Mouse (Mus musculus): ENCODE results near the gene Kcnd2. TPM values are rescaled to one million over a fixed set of nuclear protein-coding genes. Genes with fewer than 3 reads are reported as not detected.
"Not testable (repeated sequence)": the region's sequence is repeated elsewhere in the genome, so short reads cannot be mapped to it uniquely, and the experiment has no call there.

Kcnd2 gene
- polyA plus RNA-seq, 2 experiments: 2.8 to 5.4 TPM

DNA sequence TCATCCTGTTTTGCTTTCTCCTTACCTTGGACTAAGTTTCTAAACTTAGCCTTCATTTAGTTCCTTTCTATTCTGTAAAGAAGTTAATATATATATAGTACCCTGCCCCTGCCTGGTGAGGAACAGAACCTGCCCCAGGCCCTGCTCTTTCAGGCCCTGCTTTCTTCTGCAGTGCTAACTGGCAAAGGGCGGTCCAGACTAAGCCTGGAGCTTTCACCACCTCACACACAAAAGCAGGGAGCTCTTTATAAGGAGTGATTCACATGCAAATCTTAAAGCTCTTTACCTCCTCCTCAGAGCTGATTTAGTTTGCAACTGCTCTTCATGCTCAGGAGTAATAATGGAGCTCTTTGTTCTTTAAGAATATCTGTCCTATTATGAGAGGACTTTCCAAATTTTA, 109.9 kb downstream of the Kcnd2 start:
- DNase-seq (ENCODE audit: low spot score): no peak
- no peak for TF ChIP-seq POLR2A (IDR thresholded peaks at IDR 0.05; ENCODE audit: borderline replicate concordance, extremely low read depth, insufficient read depth, insufficient read length)

DNA sequence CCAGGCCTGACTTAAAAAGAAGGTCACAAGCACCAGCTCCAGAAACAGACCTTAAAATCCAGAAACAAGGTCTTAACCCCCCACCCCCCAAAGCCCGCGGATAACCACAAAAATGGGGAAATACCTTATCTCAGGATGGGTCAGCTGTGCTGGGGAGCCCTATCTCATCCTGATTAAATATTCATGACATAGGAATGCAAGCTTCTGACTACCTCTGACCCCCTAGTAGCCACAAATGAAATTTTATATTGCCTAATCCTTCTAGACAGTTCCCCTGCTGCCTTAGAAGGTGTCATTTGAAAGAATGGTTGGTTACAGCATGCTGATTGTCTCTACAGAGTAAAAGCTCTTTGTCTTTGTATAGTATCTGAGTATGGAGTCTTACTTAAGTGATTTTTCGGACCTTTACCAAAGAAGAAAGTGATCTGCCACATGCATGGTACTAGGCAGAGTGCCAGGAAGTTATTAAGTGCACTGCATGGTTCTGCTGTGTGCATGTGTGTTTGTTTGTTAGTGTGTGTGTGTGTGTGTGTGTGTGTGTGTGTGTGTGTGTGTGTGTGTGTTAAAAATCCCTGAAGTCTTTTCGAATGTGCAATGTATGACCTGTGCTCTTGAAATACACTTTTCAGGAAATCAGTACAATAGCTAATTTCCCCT, 111.9 kb downstream of the Kcnd2 start:
- Histone ChIP-seq H3K4me2 (replicated peaks; ENCODE audit: low read depth, low read length, severe bottlenecking) (no peak overlapping the region), H3K36me3 (ENCODE audit: control insufficient read depth, insufficient read depth, low read length) (no peaks in the 10 kb centered on the region), H3K9ac (ENCODE audit: low read depth, low read length, severe bottlenecking) (no peak overlapping the region), H3K9me3 (ENCODE audit: control insufficient read depth, low read length) (no peaks in the 10 kb centered on the region), H3K27me3 (ENCODE audit: control insufficient read depth, insufficient read depth, low read length) (no peaks in the 10 kb centered on the region), H3K4me1 (ENCODE audit: control insufficient read depth, insufficient read depth, low read length) (no peaks in the 10 kb centered on the region), H3K27ac (replicated peaks; ENCODE audit: low read depth, low read length) (no peak overlapping the region), H3K4me3 (replicated peaks; ENCODE audit: low read length) (no peak overlapping the region)
- DNase-seq (ENCODE audit: low spot score) (no peak), ATAC-seq (ENCODE audit: low FRiP score, low read depth) (no peak)
- WGBS: 68% methylated on average over 4 of the region's 4 CpGs
- TF ChIP-seq POLR2A (IDR thresholded peaks at IDR 0.05; ENCODE audit: borderline replicate concordance, extremely low read depth, insufficient read depth, insufficient read length): no peak

More for the DNA sequence above, 109.9 kb downstream of the Kcnd2 start:
- Histone ChIP-seq H3K4me1 (ENCODE audit: control insufficient read depth, insufficient read depth, low read length) (no peaks in the 10 kb centered on the region), H3K9ac (ENCODE audit: low read depth, low read length, severe bottlenecking) (no peak overlapping the region), H3K4me3 (replicated peaks; ENCODE audit: low read length) (no peak overlapping the region), H3K9me3 (ENCODE audit: control insufficient read depth, low read length) (no peaks in the 10 kb centered on the region), H3K4me2 (replicated peaks; ENCODE audit: low read depth, low read length, severe bottlenecking) (no peak overlapping the region), H3K36me3 (ENCODE audit: control insufficient read depth, insufficient read depth, low read length) (no peaks in the 10 kb centered on the region), H3K27ac (replicated peaks; ENCODE audit: low read depth, low read length) (no peak overlapping the region), H3K27me3 (ENCODE audit: control insufficient read depth, insufficient read depth, low read length) (no peaks in the 10 kb centered on the region)
- 27% methylated on average over 1 of the region's 1 CpGs for whole genome bisulfite sequencing
- ATAC-seq (ENCODE audit: low FRiP score, low read depth): no peak

DNA sequence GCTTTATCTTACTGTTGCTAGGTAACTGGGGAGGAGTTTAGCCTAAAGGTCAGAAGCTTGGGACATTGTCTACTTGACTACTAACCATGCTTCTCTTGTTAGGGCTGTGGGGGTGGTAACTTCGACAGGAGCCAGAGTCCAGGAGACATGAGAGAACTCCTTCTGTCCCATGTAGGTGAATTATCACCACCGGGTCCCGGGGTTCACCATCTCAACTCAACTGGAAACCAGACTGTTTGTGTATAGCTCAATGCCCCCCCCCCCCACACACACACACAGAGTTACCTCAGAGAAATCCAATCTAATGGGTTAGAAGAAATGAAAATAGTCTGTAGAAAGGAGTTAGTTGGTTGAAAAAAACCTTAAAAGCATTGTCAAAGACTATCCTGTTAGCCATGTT, 170.0 kb downstream of the Kcnd2 start:
- H3K27ac ChIP-seq (replicated peaks; ENCODE audit: low read depth, low read length); ATAC-seq (ENCODE audit: low FRiP score, low read depth): not testable (repeated sequence)

DNA sequence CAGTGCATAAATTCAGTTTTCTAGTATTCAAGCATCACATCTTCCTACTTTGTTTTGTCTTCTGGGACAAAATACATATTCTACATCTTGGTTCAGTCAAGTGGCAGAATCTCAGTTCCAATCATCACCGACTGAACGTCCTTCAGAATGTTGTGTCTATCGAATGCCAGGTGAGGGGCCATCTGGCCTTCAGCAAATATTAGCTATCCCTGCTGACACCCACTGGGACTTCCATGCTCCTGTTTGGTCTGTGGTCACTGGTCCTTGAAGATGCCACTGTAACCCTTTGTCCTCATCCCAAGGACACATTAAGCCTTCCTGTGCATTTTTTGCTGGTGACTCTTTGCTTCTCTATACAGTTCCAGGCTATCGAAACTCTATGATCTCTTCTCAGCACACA, 176.5 kb downstream of the Kcnd2 start:
- no peaks in the 10 kb centered on the region for H3K4me1 ChIP-seq (ENCODE audit: control insufficient read depth, insufficient read depth, low read length)
- no peaks in the 10 kb centered on the region for H3K9me3 ChIP-seq (ENCODE audit: control insufficient read depth, low read length)
- no peaks in the 10 kb centered on the region for H3K27me3 ChIP-seq (ENCODE audit: control insufficient read depth, insufficient read depth, low read length)

More for the DNA sequence above, 170.0 kb downstream of the Kcnd2 start:
- H3K27me3 ChIP-seq (ENCODE audit: control insufficient read depth, insufficient read depth, low read length); H3K4me1 ChIP-seq (ENCODE audit: control insufficient read depth, insufficient read depth, low read length); H3K9ac ChIP-seq (ENCODE audit: low read depth, low read length, severe bottlenecking); H3K36me3 ChIP-seq (ENCODE audit: control insufficient read depth, insufficient read depth, low read length); H3K4me3 ChIP-seq (replicated peaks; ENCODE audit: low read length); H3K4me2 ChIP-seq (replicated peaks; ENCODE audit: low read depth, low read length, severe bottlenecking); DNase-seq (ENCODE audit: low spot score); H3K9me3 ChIP-seq (ENCODE audit: control insufficient read depth, low read length): not testable (repeated sequence)
- WGBS: 71% methylated on average over 3 of the region's 3 CpGs

DNA sequence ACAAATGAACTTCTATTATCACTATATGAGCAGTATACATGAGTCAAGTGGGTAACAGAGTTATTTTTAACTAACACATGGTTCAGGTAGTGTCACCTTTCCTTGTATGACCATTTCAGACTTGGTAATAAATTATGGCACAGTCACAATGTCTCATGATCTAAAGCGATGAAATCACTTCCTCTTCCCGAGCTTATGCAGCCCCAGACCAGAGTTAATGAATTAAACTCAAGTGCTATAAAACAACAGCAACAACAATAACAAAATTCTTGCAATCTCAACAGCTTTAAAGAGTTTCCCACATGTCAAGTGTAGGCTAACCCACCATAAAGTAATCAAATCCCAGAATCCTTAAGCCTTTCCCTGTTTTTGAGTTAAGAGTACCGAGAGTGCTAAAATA, 198.4 kb downstream of the Kcnd2 start:
- H3K27me3 ChIP-seq (ENCODE audit: control insufficient read depth, insufficient read depth, low read length): no peaks in the 10 kb centered on the region
- no peak overlapping the region for H3K9ac ChIP-seq (ENCODE audit: low read depth, low read length, severe bottlenecking)
- TF ChIP-seq POLR2A (IDR thresholded peaks at IDR 0.05; ENCODE audit: borderline replicate concordance, extremely low read depth, insufficient read depth, insufficient read length): no peak
- DNase-seq (ENCODE audit: low spot score) (no peak), ATAC-seq (ENCODE audit: low FRiP score, low read depth) (no peak)
- H3K27ac ChIP-seq (replicated peaks; ENCODE audit: low read depth, low read length): no peak overlapping the region
- H3K36me3 ChIP-seq (ENCODE audit: control insufficient read depth, insufficient read depth, low read length): no peaks in the 10 kb centered on the region
- no peak overlapping the region for H3K4me3 ChIP-seq (replicated peaks; ENCODE audit: low read length)
- no peaks in the 10 kb centered on the region for H3K9me3 ChIP-seq (ENCODE audit: control insufficient read depth, low read length)
- H3K4me2 ChIP-seq (replicated peaks; ENCODE audit: low read depth, low read length, severe bottlenecking): no peak overlapping the region
- no peaks in the 10 kb centered on the region for H3K4me1 ChIP-seq (ENCODE audit: control insufficient read depth, insufficient read depth, low read length)
- WGBS: 56% methylated on average over 3 of the region's 3 CpGs

More for the DNA sequence above, 176.5 kb downstream of the Kcnd2 start:
- H3K9ac ChIP-seq (ENCODE audit: low read depth, low read length, severe bottlenecking): no peak overlapping the region
- WGBS: 93% methylated on average over 4 of the region's 4 CpGs
- ATAC-seq (ENCODE audit: low FRiP score, low read depth) (no peak), DNase-seq (ENCODE audit: low spot score) (no peak)
- H3K4me3 ChIP-seq (replicated peaks; ENCODE audit: low read length): no peak overlapping the region
- no peaks in the 10 kb centered on the region for H3K36me3 ChIP-seq (ENCODE audit: control insufficient read depth, insufficient read depth, low read length)
- H3K4me2 ChIP-seq (replicated peaks; ENCODE audit: low read depth, low read length, severe bottlenecking): no peak overlapping the region
- H3K27ac ChIP-seq (replicated peaks; ENCODE audit: low read depth, low read length): no peak overlapping the region
- TF ChIP-seq POLR2A (IDR thresholded peaks at IDR 0.05; ENCODE audit: borderline replicate concordance, extremely low read depth, insufficient read depth, insufficient read length): no peak

DNA sequence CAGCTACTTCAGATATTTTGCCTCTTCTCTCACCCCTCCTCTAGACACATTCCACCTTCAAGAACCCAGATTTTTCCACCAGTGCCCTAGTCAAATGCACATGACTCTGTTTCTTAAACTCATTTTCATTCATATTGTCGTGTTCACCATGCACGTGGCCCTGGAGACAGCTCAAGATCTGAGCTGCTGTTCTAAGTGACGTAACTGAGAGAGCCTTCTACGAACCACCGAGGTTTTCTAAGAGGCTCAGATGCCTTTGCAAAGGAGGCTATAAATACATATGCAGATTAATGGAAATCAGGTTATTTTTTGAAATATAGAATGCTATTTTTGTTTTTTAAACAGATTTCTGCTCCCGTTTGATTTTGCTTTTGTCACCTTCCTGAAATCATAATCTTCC, 202.9 kb downstream of the Kcnd2 start:
- H3K9me3 ChIP-seq (ENCODE audit: control insufficient read depth, low read length): no peaks in the 10 kb centered on the region
- no peaks in the 10 kb centered on the region for H3K36me3 ChIP-seq (ENCODE audit: control insufficient read depth, insufficient read depth, low read length)
- TF ChIP-seq POLR2A (IDR thresholded peaks at IDR 0.05; ENCODE audit: borderline replicate concordance, extremely low read depth, insufficient read depth, insufficient read length): no peak
- H3K27me3 ChIP-seq (ENCODE audit: control insufficient read depth, insufficient read depth, low read length): no peaks in the 10 kb centered on the region
- H3K4me1 ChIP-seq (ENCODE audit: control insufficient read depth, insufficient read depth, low read length): no peaks in the 10 kb centered on the region
- no peak overlapping the region for H3K27ac ChIP-seq (replicated peaks; ENCODE audit: low read depth, low read length)
- WGBS: 79% methylated on average over 6 of the region's 6 CpGs
- no peak overlapping the region for H3K9ac ChIP-seq (ENCODE audit: low read depth, low read length, severe bottlenecking)
- no peak overlapping the region for H3K4me3 ChIP-seq (replicated peaks; ENCODE audit: low read length)
- DNase-seq (ENCODE audit: low spot score): no peak
- H3K4me2 ChIP-seq (replicated peaks; ENCODE audit: low read depth, low read length, severe bottlenecking): no peak overlapping the region
- ATAC-seq (ENCODE audit: low FRiP score, low read depth): no peak

Measured in limb, embryonic 14.5 days (tissue).